Mouse (Mus musculus): Measurements from ENCODE around the gene Gm8764. TPM values are rescaled to one million over a fixed set of nuclear protein-coding genes. Genes with fewer than 3 reads are reported as not detected.

Gm8764 gene
- polyA plus RNA-seq, 1 experiment from 2014 or later, result not detected

Other genes with a start within 250 kb of the Gm8764 start
- gene Gm21293, start 17.0 kb upstream of the Gm8764 start, polyA plus RNA-seq (2015; fragmentation: Nextera tagmentation; extraction: Ambion mirVana), result not detected in 2 replicates
- gene Gm6763, start 8.5 kb upstream of the Gm8764 start, polyA plus RNA-seq (2015; fragmentation: Nextera tagmentation; extraction: Ambion mirVana), result not detected in 2 replicates
- not detected in 2 replicates for gene Gm21304, start 8.5 kb downstream of the Gm8764 start, polyA plus RNA-seq (2015; fragmentation: Nextera tagmentation; extraction: Ambion mirVana)
- not detected in 2 replicates for gene Gm21312, start 17.0 kb downstream of the Gm8764 start, polyA plus RNA-seq (2015; fragmentation: Nextera tagmentation; extraction: Ambion mirVana)
- gene Gm20765, start 25.5 kb downstream of the Gm8764 start, polyA plus RNA-seq (2015; fragmentation: Nextera tagmentation; extraction: Ambion mirVana), result not detected in 2 replicates
- gene Gm4340, start 34.0 kb downstream of the Gm8764 start, polyA plus RNA-seq (2015; fragmentation: Nextera tagmentation; extraction: Ambion mirVana), result not detected in 2 replicates

All from liver, embryonic 13.5 days (tissue).